Mouse (Mus musculus) layer of hippocampus, postnatal 10 days (tissue): Measurements from ENCODE around the gene Efna1. TPM values are rescaled to one million over a fixed set of nuclear protein-coding genes. Genes with fewer than 3 reads are reported as not detected.
A peak's percentile ranks its signal among the peaks of the same experiment; 100 is the strongest.

Experiments
- DNase-seq, 2 experiments: peaks; one replicate each; pipeline ENCODE4 v3.0.0; 2021; ENCODE audit warnings: low spot score in 2 of 2
- long read RNA-seq: library from polyadenylated mRNA; stranded (forward); transcript quantifications from one replicate; pipeline ENCODE4 v2.0.0, GENCODE M21; 2023
- total RNA-seq, 2 experiments: library from RNA; stranded (reverse); gene quantifications; 2 replicates each; pipeline ENCODE4 v1.2.3; 2021

Efna1 gene
- total RNA-seq = 1 to 10 TPM; 6.4 to 7.2 TPM
- long read RNA-seq, transcript Efna1-201 (5 exons, 1,480 nt) = major isoform, 9 of 9 reads
- long read RNA-seq, partial matches to known transcripts = 0 of 9 reads
- long read RNA-seq, other reads (novel, unspliced or antisense) = 0 of 9 reads

GRCm38 (mm10) chr3:89280606-89281511 lies at the start of gene Efna1:
TSS of gene Efna1 (minus strand) at chr3:89281142.
- peak; percentile 29 to 50 for DNase-seq

DNA sequence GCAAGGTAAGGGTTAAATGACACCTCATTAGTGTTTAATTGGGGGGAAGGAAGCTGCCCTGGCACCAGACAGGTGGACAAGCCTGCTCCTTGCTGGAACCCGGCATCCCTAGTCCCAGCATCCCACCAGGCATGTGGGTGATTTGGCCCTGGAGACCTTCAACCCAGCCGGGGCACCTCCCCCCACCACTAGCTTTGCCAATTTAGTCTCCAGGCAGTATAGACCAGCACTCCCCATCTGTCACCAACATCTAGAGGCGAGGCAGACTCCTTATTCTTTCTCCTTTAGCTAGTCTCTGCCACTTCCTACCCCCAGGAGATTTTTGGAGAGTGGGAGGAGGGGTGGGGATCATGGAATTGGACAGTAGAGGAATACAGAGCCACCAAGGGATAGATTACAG lies 49.4 kb upstream of the Efna1 start:
- peak in 1 of 2 experiments; percentile 9 for DNase-seq

GRCm38 (mm10) chr3:89328623-89329022 lies 47.7 kb upstream of the Efna1 start:
- no peak for DNase-seq

DNA sequence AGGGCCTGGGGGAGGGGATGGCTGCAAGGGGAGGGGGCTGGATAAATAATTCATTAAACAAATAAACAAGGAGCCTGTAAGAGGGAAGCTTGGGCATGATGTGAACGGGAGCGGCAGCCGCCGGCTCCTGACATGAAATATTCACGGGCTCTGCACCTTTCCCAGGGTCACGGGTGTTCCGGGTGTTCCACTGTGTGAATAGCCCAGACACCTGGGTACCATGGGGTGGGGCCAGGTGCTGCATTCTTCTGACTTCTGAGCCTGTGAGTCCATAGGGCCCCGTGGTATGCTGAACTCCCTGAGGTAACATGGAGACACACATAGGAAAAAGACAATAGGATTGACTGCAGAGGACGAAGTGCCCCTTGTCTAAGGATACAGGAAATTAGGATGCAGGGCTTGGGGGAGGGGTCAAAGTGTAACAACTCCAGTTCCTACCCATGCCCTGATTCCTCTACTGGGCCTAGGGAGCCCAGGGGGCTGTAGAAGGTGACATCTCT lies 46.5 kb upstream of the Efna1 start:
- no peak for DNase-seq

GRCm38 (mm10) chr3:89325882-89326281 lies 44.9 kb upstream of the Efna1 start:
- DNase-seq = no peak

DNA sequence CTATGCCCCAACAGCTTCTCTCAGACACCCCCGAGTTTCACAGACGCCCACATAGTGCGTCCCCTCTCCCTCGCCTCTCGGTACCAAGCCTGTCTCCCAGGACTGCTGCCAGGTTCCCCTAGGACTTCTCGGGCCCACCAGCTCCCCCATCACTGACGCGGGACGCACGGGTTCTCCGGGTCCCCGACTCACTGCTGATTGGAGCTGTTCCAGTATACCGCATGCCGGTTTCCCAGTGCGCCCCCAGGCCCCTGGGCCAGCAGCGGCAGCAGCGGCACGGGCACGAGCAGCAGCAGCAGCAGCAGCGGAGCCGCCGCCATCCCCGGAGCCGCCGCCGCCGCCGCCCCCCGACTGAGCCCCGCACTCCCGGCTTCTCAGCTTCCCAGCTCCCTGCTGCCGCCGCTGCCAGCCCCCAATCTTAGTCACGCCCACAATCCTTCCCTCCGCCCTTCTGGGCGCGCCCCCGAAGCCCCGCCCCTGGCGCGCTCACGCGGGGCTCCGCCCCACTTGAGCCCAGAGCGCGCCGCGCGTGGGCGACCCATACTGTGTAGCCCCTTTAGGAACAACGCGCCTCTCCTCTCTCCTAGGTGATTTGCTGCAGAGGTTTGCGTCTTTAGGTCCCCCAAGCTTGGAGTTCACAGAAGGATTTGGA lies 41.7 kb upstream of the Efna1 start, which contains the start of gene Efna3:
Gene Efna3, minus strand, starts transcription at position 452 of the 652 bp plus-strand sequence.
- peak; percentile 83 to 90 for DNase-seq

DNA sequence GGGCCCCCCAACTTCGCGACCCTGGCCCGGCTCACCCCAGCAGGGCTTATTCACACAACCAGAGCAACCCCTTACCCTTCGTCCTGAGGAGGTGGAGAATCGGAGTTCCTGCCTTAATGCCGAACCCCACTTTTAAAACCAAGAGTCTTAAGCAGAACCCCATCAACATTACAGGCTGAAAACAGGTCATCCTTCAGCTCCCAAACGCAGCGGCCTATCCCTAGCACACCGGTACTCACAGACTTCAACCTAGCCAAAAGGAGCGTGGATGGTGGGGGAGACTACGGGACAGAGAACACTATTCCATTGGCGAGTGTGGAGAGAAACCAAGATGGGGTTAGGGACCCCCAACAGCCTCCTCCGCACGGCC lies 41.2 kb upstream of the Efna1 start:
- DNase-seq = no peak

DNA sequence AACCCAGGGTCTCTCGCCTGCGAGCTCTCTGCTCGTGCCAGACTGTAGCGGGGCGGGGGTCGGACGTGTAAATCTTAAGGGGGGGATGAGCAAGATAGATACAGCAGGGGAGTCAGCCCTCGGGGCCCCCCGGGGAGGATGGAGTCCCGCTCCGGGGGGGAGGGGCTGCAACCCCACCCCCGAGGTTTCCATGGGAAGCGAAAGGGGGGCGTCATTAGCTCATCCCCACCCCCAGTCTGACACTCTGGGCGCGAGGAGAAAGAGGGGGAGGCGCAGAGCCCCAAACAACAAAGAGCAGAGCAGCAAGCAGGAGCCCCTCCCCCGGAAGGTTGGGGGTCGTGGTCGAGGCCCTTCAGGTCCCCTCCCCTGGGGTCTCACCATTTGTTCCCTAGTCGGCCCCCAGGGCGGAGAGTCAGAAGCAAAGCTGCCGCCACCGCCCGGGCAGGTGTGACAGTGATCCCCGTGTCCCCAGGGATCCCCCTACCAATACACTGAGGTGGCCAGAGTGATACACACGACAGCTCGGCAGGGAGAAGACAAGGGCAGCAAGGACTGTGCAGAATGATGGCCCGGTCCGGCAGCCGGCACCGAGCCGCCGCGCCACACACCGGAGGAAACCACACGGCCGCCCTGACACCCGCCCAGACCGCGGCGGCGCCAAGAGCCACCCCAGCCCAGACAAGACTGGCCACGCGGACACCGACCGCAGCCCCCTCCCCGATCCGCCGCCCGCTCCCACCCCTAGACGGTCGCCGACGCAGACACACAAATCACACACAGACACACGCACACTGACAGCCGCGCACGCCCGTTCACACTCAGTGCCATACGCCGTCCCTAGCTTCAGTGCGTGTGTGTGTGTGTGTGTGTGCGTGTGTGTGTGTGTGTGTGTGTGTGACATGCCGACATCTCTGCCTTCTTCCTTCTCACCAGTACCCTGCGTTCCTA lies 40.5 kb upstream of the Efna1 start:
- peak in 1 of 2 experiments; percentile 64 for DNase-seq

GRCm38 (mm10) chr3:89320581-89321182 lies 39.7 kb upstream of the Efna1 start:
- DNase-seq = peak; percentile 58 to 68

DNA sequence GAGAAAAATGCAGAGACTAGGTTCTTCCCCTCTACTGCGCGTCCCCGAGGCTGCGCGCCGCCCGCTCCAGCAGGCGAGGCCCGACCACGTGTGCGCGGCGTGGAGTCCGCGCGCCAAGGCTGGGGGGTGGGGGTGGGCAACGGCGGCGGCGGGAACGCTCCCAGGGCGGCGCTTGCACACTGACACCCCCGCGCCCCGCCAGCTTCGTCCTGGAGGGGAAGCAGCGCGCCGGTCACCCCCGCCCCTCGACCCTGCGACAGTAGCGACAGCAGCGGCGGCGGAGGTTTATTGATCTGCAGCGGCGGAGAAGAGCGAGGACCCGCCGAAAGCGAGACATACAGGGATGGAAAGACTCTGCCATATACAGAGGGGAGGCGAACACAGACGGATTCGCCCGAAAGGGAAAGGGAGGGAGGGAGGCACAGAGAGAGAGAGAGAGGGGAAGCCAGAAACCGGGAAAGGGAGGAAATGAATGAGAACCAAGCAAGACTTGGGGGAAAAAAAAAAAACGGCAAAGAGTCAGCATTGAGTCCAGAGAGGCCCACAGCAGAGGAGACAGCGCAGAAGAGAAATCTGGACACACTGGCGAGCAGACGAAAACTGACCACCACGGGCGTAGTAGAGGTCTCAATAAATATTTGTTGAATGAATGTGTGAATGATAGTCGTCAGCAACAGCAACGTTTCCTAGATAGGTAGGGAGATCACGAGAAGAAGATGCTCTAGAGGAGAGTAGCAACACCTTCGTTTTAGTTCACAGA lies 38.8 kb upstream of the Efna1 start:
- peak in 1 of 2 experiments; percentile 69 for DNase-seq

GRCm38 (mm10) chr3:89318971-89319590 lies 38.1 kb upstream of the Efna1 start:
- no peak for DNase-seq

- no peak for DNase-seq
These were observed 37.4 kb upstream of the Efna1 start for GRCm38 (mm10) chr3:89318316-89318715.

DNA sequence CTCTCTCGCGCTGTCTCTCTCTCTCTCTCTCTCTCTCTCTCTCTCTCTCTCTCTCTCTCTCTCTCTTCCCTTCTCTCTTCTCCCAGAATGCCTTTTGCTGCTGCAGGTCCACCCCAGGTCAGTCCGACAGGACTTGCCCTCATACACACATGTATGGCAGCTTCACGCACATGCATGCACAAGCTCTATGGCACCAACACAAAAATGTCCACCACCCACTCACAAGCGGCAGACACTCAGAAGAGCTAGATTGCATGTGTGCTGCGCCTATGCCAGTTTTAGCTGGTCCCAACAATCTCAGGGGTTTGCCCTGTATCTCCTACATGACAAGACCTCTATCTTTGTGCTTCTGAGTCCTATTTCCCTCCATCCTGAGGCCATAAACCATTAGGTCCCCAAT lies 36.3 kb upstream of the Efna1 start:
- DNase-seq = no peak

- DNase-seq = peak; percentile 88 to 92
These were observed 35.9 kb upstream of the Efna1 start for GRCm38 (mm10) chr3:89316833-89317232.

DNA sequence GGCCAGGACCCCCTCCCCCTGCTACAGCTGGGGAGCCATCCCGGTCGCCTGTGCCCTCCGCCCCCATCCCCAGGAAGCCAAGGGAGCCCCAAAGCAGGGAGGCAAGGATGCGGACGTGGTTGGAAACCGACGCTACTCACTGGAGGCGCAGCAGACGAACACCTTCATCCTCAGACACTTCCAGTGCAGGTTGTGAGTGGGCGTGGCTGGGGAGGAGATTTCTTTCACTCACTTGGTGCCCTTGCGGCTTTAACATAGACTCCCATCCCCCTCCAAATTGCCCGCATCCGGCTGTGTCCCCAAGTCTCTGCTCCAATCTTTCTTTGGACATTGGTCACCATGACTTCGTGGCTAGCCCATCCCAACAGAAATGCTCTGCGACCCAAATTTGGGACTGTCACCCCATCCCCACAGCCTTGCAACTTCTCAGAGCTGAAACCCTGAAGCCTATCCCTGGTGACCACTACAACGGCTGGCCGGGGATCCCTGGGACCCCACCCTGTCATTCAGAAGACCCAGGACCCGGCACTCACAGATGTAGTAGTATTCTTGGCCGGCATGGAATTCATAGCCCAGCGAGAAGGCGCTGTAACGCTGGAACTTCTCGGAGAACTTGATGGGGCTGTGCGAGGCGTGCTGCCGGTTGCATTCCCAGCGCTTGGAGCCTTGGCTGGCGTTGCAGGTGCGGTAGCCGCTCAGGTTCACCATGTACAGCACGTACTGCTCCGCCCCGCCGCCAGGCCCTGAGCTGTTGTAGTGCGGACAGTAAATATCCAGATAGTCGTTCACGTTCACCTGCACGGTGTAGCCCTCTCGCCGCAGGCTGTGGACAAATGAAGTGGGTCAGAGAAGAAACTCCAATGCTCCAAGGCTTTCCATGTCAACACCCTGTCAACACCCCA lies 35.2 kb upstream of the Efna1 start:
- peak in 1 of 2 experiments; percentile 35 for DNase-seq

DNA sequence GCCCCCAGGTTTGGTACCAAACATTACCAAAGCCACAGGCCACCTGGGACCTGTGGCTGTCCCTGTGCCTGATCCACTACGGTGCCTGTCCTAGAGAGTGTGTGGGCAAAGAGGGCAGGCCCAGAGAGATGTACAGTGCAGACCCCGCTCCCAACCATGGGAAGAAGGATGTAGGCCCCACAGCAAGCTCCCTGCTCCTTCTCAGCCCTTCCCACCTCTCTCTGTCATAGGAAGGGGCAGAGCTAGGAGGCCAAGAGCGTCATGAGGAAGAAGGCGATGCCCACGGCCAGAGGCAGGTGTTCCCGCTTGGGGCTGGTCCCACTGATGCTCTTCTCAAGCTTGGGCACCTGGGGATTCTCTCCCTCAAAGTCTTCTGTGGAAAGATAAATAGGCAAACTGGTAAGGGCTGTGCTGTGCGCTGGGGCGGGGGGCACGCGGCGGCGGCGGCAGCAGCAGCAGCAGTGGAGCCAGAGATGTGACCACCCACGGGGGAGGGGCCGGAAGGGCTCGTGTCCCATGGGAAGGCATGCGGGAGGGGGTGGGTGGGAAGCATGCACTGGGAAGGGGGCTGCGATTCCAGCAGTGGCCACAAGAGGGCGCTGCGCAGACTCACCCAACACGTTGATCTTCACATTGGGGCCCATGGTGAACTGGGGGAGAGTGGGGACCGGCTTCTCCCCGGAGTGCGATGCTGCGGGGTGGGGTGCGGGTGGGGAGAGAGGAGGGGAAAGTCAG lies 34.4 kb upstream of the Efna1 start:
- DNase-seq = peak; percentile 91 to 92

GRCm38 (mm10) chr3:89314791-89315190 lies 33.8 kb upstream of the Efna1 start:
- DNase-seq = no peak
